Mouse (Mus musculus) midbrain, embryonic 16.5 days (tissue): Measurements from ENCODE around the gene Methig1. TPM values are rescaled to one million over a fixed set of nuclear protein-coding genes. Genes with fewer than 3 reads are reported as not detected.
"Not testable (repeated sequence)": the region's sequence is repeated elsewhere in the genome, so short reads cannot be mapped to it uniquely, and the experiment has no call there.

ENCODE experiments used
- ATAC-seq: fragments of 200-750 bp; cut with Nextera tagmentation; 2 replicates; pipeline ENCODE4 v1.8.0; 2017; ENCODE audit warnings: moderate TSS enrichment
- H3K27ac ChIP-seq: fragments of 300-500 bp; sonication (generic); 2 replicates; pipeline ENCODE4 v1.5.1; 2014; ENCODE audit warnings: mild to moderate bottlenecking, low read length, mixed read lengths
- H3K27me3 ChIP-seq: fragments of 300-500 bp; sonication (generic); 2 replicates; pipeline ENCODE4 v1.6.1; 2014; ENCODE audit warnings: low read depth, low read length, mixed read lengths; ENCODE audit not compliant: control insufficient read depth, insufficient read depth
- H3K36me3 ChIP-seq: fragments of 300-500 bp; sonication (generic); 2 replicates; pipeline ENCODE4 v1.6.1; 2014; ENCODE audit warnings: mild to moderate bottlenecking, low read length, moderate library complexity, mixed read lengths; ENCODE audit not compliant: control insufficient read depth, insufficient read depth
- H3K4me1 ChIP-seq: fragments of 300-500 bp; sonication (generic); 2 replicates; pipeline ENCODE4 v1.6.1; 2014; ENCODE audit warnings: mild to moderate bottlenecking, low read length, mixed read lengths; ENCODE audit not compliant: control insufficient read depth, insufficient read depth
- H3K4me2 ChIP-seq: fragments of 300-500 bp; sonication (generic); 2 replicates; pipeline ENCODE4 v1.6.1; 2014; ENCODE audit warnings: mild to moderate bottlenecking, low read length, mixed read lengths
- H3K4me3 ChIP-seq: fragments of 300-500 bp; sonication (generic); 2 replicates; pipeline ENCODE4 v1.5.1; 2014; ENCODE audit warnings: low read depth, mild to moderate bottlenecking, low read length, moderate library complexity, mixed read lengths
- H3K9ac ChIP-seq: fragments of 300-500 bp; sonication (generic); 2 replicates; pipeline ENCODE4 v1.6.1; 2014; ENCODE audit warnings: low read depth, low read length, mixed read lengths
- H3K9me3 ChIP-seq: fragments of 300-500 bp; sonication (generic); replicated peaks from 2 replicates; pipeline ENCODE4 v1.6.1; 2014; ENCODE audit warnings: mild to moderate bottlenecking, low read length, mixed read lengths; ENCODE audit not compliant: control insufficient read depth, poor library complexity, severe bottlenecking
- WGBS: fragments of 180-500 bp; shearing (Covaris S2); extraction: QIAGEN DNeasy Blood & Tissue Kit; methylation state at CpG from one replicate; pipeline ENCODE4 v1.1.7; 2014; 5-methylcytosine and 5-hydroxymethylcytosine counted together
- polyA plus RNA-seq: library from polyadenylated mRNA; unstranded; fragments of >200 nt; fragmentation: Nextera tagmentation; extraction: Ambion mirVana; gene quantifications from 2 replicates; pipeline ENCODE4 v1.2.1, GENCODE M21; 2015

Methig1 gene
- polyA plus RNA-seq, 1 experiment from 2014 or later: not detected

- 100% methylated on average over 1 of the region's 1 CpGs for WGBS
- Histone ChIP-seq H3K36me3 (no peaks in the 10 kb centered on the region), H3K9me3 (no peaks in the 10 kb centered on the region), H3K4me1 (no peaks in the 10 kb centered on the region), H3K27ac (no peak overlapping the region), H3K4me2 (no peak overlapping the region), H3K27me3 (no peaks in the 10 kb centered on the region), H3K9ac (no peak overlapping the region), H3K4me3 (no peak overlapping the region)
- ATAC-seq: no peak
These were observed 33.1 kb upstream of the Methig1 start for GRCm38 (mm10) chr15:100319884-100320283.

DNA sequence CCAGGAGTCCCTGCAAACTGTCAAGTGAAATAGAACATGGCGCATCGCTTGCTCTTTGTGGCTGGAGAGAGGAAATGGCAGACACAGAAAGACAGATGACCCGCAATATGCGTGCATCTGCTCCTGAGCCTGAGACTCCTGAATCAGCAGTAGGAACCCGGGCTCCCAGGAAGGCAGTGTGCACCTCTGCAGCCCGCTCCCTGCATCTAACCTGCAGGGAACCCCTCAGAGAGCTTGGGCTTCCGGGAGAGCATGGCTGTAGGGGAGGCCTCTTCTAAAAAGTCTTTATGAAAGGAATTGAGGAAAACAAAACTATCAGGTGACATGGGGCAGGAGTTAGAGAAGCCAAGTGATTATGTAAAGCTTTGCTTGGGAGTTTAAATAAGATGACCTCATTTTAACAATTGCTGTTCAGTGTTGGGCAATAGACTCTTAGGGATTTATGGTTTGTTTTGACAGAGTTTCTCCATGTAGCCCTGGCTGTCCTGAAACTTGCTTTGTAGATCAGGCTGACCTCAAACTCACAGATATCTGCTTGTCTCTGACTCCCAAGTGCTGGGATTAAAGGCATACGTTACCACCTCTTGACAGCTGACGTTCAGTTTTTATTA is 32.5 kb upstream of the Methig1 start:
- ATAC-seq: no peak
- H3K9me3 ChIP-seq: no peaks in the 10 kb centered on the region
- WGBS: 86% methylated on average over 9 of the region's 9 CpGs
- no peaks in the 10 kb centered on the region for H3K36me3 ChIP-seq
- H3K4me3 ChIP-seq: no peak overlapping the region
- no peaks in the 10 kb centered on the region for H3K4me1 ChIP-seq
- H3K27ac ChIP-seq: no peak overlapping the region
- H3K27me3 ChIP-seq: no peaks in the 10 kb centered on the region
- no peak overlapping the region for H3K4me2 ChIP-seq
- no peak overlapping the region for H3K9ac ChIP-seq

DNA sequence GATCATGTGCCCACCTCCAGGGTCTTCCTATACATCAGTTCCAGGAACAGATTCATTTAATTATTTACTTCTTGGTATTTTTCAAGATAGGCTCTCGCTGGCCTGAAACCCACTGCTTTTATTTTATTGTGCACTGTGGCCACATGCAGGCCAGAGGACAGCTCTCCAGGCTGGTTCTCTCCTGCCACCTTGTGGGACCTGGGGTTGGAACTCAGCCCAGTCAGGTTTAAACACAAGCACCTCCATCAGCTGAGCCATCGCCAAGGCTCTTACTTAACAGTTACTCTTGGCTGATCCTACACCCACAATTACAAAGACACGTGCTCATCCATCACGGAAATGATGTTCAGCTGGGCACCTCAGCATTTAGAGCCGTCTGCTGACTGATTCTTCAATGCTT is 31.8 kb upstream of the Methig1 start:
- 58% methylated on average over 5 of the region's 5 CpGs for WGBS
- ATAC-seq: no peak
- Histone ChIP-seq H3K9me3 (no peaks in the 10 kb centered on the region), H3K9ac (no peak overlapping the region), H3K27ac (no peak overlapping the region), H3K4me2 (no peak overlapping the region), H3K4me3 (no peak overlapping the region), H3K36me3 (no peaks in the 10 kb centered on the region), H3K27me3 (no peaks in the 10 kb centered on the region), H3K4me1 (no peaks in the 10 kb centered on the region)

GRCm38 (mm10) chr15:100324021-100324591 is 28.8 kb upstream of the Methig1 start:
- Histone ChIP-seq H3K4me3 (no peak overlapping the region), H3K9me3 (no peaks in the 10 kb centered on the region), H3K9ac (no peak overlapping the region), H3K4me2 (no peak overlapping the region), H3K27ac (no peak overlapping the region), H3K27me3 (no peaks in the 10 kb centered on the region), H3K4me1 (no peaks in the 10 kb centered on the region), H3K36me3 (no peaks in the 10 kb centered on the region)
- WGBS: 82% methylated on average over 11 of the region's 12 CpGs
- ATAC-seq: no peak

GRCm38 (mm10) chr15:100325235-100325634 is 27.7 kb upstream of the Methig1 start:
- no peak for ATAC-seq
- H3K27ac ChIP-seq: no peak overlapping the region
- no peaks in the 10 kb centered on the region for H3K4me1 ChIP-seq
- H3K36me3 ChIP-seq: no peaks in the 10 kb centered on the region
- no peak overlapping the region for H3K4me2 ChIP-seq
- H3K27me3 ChIP-seq: no peaks in the 10 kb centered on the region
- no peaks in the 10 kb centered on the region for H3K9me3 ChIP-seq
- no peak overlapping the region for H3K9ac ChIP-seq
- WGBS: 95% methylated on average over 3 of the region's 3 CpGs
- no peak overlapping the region for H3K4me3 ChIP-seq

DNA sequence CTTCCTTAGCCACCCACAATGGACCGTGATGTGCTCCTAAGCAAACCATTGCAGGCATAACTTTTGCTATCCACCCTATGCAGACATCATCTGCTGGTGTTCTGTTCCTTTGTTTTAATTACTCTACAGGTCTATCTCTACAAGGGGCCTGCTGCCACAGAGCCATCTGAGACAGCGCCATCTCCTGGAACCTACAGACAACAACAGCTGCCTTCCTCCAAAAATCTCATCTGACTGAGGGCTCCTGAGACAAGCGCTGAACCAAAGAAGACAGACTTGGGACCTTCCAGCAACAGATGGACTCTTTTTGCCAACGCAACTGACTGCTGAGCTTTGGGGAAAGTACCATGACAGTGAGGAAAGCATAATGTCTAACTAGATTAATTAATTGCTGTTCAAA is 24.9 kb upstream of the Methig1 start:
- not testable (repeated sequence) for H3K9me3 ChIP-seq, ATAC-seq, H3K27me3 ChIP-seq, H3K4me1 ChIP-seq, H3K4me3 ChIP-seq, H3K27ac ChIP-seq, H3K4me2 ChIP-seq, H3K36me3 ChIP-seq, H3K9ac ChIP-seq
- 68% methylated on average over 3 of the region's 4 CpGs for WGBS

DNA sequence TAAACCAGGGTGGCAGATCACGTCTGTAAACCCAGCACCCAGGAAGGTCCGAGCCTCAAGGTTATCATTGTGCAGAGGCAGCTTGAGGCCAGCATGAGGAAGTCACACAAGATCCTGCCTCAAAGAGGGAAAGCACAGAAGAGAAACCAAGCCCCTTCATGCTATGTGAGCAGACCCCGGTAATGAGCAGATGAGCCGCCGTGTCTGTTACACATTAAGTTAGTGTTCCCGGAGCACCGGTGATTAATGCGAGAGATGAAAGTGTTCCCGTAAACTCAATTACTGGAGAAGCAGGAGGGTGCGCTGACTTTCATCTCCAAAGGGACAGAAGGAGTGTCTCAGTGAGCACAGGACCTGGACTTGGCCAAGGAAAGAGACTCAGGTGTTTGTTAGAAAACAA is 23.6 kb upstream of the Methig1 start:
- 54% methylated on average over 10 of the region's 10 CpGs for WGBS
- ATAC-seq, H3K27ac ChIP-seq, H3K9me3 ChIP-seq, H3K9ac ChIP-seq, H3K27me3 ChIP-seq, H3K36me3 ChIP-seq, H3K4me3 ChIP-seq, H3K4me1 ChIP-seq, H3K4me2 ChIP-seq: not testable (repeated sequence)

DNA sequence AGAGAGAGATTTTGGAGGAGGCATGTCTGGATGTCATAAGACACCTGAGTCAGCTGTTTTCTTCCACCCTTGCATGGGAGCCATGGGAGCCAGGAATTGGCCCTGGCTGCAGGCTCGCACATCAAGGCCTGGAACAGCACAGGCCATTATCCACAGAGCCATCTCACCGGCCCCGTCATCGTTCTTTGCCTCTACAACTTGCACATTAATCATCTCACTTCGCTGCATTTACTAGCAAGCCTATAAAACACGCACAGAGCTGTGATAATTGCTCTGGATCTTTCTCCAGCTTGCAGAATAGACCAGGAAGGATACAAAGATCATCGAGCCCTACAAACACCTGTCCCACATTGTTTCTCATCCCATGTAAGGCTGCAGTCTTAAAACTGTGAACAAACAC is 22.2 kb upstream of the Methig1 start:
- ATAC-seq: no peak
- Histone ChIP-seq H3K9me3 (no peaks in the 10 kb centered on the region), H3K27me3 (no peaks in the 10 kb centered on the region), H3K4me3 (no peak overlapping the region), H3K4me2 (no peak overlapping the region), H3K36me3 (no peaks in the 10 kb centered on the region), H3K4me1 (no peaks in the 10 kb centered on the region), H3K9ac (no peak overlapping the region), H3K27ac (no peak overlapping the region)
- 89% methylated on average over 7 of the region's 7 CpGs for WGBS

DNA sequence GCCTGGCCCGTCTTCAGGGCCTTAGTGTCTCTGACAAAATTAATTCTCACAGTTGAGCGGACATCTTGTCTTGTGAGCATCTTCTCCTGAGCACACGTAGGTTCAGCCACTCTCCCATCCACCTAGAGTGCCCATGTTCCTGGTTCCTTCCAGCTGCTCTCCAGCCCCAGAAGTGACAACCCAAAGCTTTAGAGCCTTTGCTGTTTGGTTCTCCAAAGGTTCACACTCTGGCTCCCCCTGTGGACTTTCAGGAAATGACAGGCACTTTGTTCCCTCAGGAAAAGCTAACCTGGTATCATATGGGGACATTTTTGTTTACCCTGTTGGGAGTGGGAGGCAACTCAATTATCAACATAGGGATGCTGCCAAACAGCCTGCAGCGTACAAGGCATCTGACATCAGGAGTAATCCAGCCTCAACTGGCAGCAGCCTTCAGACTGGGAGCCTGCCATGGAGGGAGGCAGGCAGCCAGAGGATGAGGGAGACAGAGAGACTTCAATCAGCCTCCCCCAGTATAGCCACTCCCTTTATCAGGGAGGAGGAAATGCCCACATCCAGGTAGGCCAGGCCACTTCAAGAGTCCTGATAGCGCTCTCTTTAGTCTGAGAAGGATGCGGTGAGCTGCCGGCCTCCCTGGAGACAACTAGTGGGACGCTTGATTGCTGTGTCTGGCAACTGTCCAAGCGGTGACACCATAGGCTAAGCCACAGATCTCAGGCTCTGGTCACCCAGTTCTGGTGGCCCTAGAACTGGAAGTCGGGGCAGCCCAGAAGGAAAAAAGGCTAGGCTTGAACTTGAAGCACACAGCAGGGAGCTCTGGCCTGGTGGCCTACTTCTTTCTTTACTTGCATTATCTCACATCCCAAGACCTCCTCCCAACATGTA is 20.6 kb upstream of the Methig1 start:
- H3K4me2 ChIP-seq, H3K27me3 ChIP-seq, H3K4me1 ChIP-seq, H3K27ac ChIP-seq, H3K9ac ChIP-seq, H3K4me3 ChIP-seq, H3K36me3 ChIP-seq, H3K9me3 ChIP-seq, ATAC-seq: not testable (repeated sequence)
- 27% methylated on average over 2 of the region's 10 CpGs for WGBS
